Mouse (Mus musculus) embryonic facial prominence, embryonic 11.5 days (tissue): ENCODE results near the gene Mrps34. TPM values are rescaled to one million over a fixed set of nuclear protein-coding genes. Genes with fewer than 3 reads are reported as not detected.

Source experiments
- ATAC-seq: fragments of 200-750 bp; cut with Nextera tagmentation; replicated peaks from 2 replicates; pipeline ENCODE4 v1.8.0; 2017; ENCODE audit warnings: low read depth; ENCODE audit not compliant: insufficient number of reproducible peaks, low FRiP score, low TSS enrichment
- DNase-seq: peaks from one replicate; pipeline ENCODE4 v3.0.0-alpha.2; 2015; ENCODE audit warnings: low spot score
- H3K27ac ChIP-seq: fragments of 300-500 bp; sonication (generic); replicated peaks from 2 replicates; pipeline ENCODE4 v1.5.1; 2014; ENCODE audit warnings: mild to moderate bottlenecking, low read depth, low read length, control low read depth
- H3K27me3 ChIP-seq: fragments of 300-500 bp; sonication (generic); 2 replicates; pipeline ENCODE4 v1.6.1; 2014; ENCODE audit warnings: mild to moderate bottlenecking, low read length, moderate library complexity, mixed read lengths; ENCODE audit not compliant: control insufficient read depth, insufficient read depth
- H3K36me3 ChIP-seq: fragments of 300-500 bp; sonication (generic); replicated peaks from 2 replicates; pipeline ENCODE4 v1.6.1; 2014; ENCODE audit warnings: low read depth, mild to moderate bottlenecking, low read length, moderate library complexity, mixed read lengths; ENCODE audit not compliant: control insufficient read depth, insufficient read depth
- H3K4me1 ChIP-seq: fragments of 300-500 bp; sonication (generic); 2 replicates; pipeline ENCODE4 v1.6.1; 2014; ENCODE audit warnings: low read length, mixed read lengths; ENCODE audit not compliant: control insufficient read depth, insufficient read depth
- H3K4me2 ChIP-seq: fragments of 300-500 bp; sonication (generic); 2 replicates; pipeline ENCODE4 v1.6.1; 2014; ENCODE audit warnings: low read depth, mild to moderate bottlenecking, control low read depth, low read length, moderate library complexity
- H3K4me3 ChIP-seq: fragments of 300-500 bp; sonication (generic); 2 replicates; pipeline ENCODE4 v1.5.1; 2014; ENCODE audit warnings: low read depth, low read length, control low read depth
- H3K9ac ChIP-seq: fragments of 300-500 bp; sonication (generic); replicated peaks from 2 replicates; pipeline ENCODE4 v1.6.1; 2014; ENCODE audit warnings: mild to moderate bottlenecking, control low read depth, low read length
- H3K9me3 ChIP-seq: fragments of 300-500 bp; sonication (generic); replicated peaks from 2 replicates; pipeline ENCODE4 v1.6.1; 2016; ENCODE audit warnings: mild to moderate bottlenecking, low read length, inconsistent platforms, mixed read lengths; ENCODE audit not compliant: control insufficient read depth
- WGBS: fragments of 180-500 bp; shearing (Covaris S2); extraction: QIAGEN DNeasy Blood & Tissue Kit; methylation state at CpG from one replicate; pipeline ENCODE4 v1.1.7; 2014; 5-methylcytosine and 5-hydroxymethylcytosine counted together
- polyA plus RNA-seq: library from polyadenylated mRNA; unstranded; fragments of >200 nt; fragmentation: Nextera tagmentation; extraction: Ambion mirVana; gene quantifications from 2 replicates; pipeline ENCODE4 v1.2.1, GENCODE M21; 2014

The Mrps34 gene
- polyA plus RNA-seq, 1 experiment from 2014 or later, result 68.6 TPM

GRCm38 (mm10) chr17:24884391-24884790, 10.5 kb upstream of the Mrps34 start:
- 84% methylated on average over 6 of the region's 6 CpGs for WGBS
- ATAC-seq (no peak), DNase-seq (no peak)
- H3K4me2 ChIP-seq, result no peak overlapping the region
- H3K4me3 ChIP-seq, result no peak overlapping the region
- H3K27me3 ChIP-seq, result no peaks in the 10 kb centered on the region
- no peaks in the 10 kb centered on the region; the same call in none of the 2 replicates for H3K4me1 ChIP-seq
- no peak overlapping the region for H3K27ac ChIP-seq
- H3K9ac ChIP-seq, result no peak overlapping the region
- no peaks in the 10 kb centered on the region for H3K9me3 ChIP-seq
- no peaks in the 10 kb centered on the region; the same call in 1 of the 2 replicates for H3K36me3 ChIP-seq

DNA sequence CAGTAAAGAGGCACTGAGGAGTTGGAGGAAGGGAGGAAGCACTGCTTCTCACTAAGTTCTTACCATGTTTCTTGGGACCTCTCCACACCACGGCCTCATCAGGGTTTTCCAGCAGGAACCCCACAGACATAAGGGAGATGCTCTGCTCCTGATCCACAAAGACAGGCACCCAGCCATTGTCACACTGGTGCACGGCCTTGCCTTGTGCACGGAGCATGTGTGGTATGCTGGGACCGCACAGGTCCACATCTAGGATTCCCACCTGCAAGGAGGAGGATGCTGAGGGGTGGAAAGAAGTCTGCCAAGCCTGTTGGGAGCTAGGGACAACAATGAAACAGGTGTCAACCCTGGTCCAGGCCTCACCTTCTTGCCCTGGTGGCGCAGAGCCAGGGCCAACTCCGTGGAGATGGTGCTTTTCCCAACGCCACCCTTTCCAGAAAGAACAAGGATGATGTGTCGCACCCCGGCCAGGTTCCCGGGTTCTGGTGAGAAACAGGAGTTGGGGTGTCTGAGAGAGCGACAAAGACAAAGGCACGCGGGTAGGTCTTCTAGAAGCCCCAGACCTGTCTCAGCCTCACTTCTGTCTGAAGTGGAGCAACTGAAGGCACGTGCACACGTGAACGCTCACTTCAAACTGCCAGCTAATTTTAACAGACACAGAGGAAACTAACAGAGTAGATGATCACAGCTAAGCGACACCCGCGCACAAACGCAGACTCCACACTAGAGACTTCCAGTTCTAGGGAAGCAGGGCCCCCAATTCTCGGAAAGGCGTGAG, 9.4 kb upstream of the Mrps34 start:
- Histone ChIP-seq H3K27me3 (no peaks in the 10 kb centered on the region), H3K4me3 (peak overlapping the region; percentile 87), H3K27ac (no peak overlapping the region), H3K4me2 (peak overlapping the region; percentile 83), H3K36me3 (no peaks in the 10 kb centered on the region; the same call in 1 of the 2 replicates), H3K4me1 (no peaks in the 10 kb centered on the region; the same call in none of the 2 replicates), H3K9ac (peak overlapping the region; percentile 59), H3K9me3 (no peaks in the 10 kb centered on the region)
- DNase-seq (no peak), ATAC-seq (no peak)
- 24% methylated on average over 22 of the region's 22 CpGs for WGBS

DNA sequence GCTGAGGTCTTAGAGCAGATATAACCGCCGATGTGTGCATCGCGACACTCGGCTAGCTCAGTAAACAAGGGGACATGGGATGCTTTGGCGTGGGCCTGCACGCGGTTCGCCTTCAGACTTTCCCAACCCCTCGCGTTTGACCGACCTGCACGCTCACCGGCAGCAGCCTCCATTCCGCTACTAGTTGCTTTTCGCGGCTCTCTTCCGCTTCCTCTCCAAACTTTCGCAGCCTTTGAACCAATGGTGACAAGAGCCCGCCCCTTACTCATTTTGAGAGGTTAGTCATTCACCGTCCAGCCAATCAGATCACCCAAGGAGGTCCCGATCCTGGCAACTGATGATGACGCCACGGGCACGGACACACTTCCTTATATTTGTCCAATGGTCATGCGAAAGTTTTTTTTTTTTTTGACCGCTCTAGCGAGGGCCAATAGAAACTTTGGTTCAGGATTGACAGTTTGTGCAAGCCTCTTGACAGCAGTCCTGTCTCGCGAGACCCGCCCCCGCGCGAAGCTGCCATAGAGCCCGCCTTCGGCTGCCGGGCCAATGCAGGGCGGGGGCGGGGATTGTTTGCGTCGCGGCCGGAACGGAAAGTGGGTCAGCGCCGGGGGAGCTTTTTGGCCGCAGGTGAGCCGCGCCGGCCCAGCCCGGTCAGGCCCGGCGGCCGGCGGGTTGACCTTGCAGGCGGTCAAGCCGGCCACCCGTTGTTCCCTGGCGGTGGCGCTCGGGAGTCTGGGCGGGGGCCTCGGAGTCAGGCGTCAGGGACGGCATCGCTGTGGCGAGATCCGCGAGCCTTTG, 8.6 kb upstream of the Mrps34 start, which contains the start of the genes Nubp2 and Spsb3:
TSS of gene Nubp2 (minus strand) at position 216 of the 798 bp plus-strand sequence.
TSS of gene Spsb3 (plus strand) at position 510 of the 798 bp plus-strand sequence.
- Histone ChIP-seq H3K9ac (peak within 1 kb of the TSS; percentile 78), H3K4me2 (peak within 1 kb of the TSS; percentile 87), H3K4me3 (peak within 1 kb of the TSS; percentile 87), H3K9me3 (no peaks in the 10 kb centered on the region), H3K36me3 (no peaks in the 10 kb centered on the region; the same call in 1 of the 2 replicates), H3K27me3 (no peaks in the 10 kb centered on the region), H3K4me1 (no peaks in the 10 kb centered on the region; the same call in none of the 2 replicates), H3K27ac (0 out of 2 replicates have a peak within 1 kb of the TSS, but pooled peaks have one; percentile 35)
- WGBS, result under 1% methylated on average over 69 of the region's 69 CpGs
- peak; percentile 99 for DNase-seq
- peak; percentile 93 for ATAC-seq

DNA sequence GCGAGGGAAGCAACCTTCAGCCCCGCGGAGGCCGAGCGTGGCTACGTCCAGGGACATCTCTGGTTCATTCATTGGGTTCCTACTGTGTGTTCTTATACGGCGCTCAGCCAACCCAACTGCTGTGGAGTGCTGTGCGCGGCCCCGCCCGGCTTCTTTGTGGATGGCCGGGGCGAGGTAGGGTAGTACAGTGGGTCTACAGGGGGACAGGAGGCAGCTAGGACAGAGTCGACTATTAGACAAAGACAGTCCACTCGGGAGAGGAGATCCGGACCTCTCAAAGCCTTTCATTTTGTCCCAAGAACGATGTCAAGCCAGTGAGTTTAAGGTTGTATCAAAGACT, 8.0 kb upstream of the Mrps34 start:
- under 1% methylated on average over 18 of the region's 18 CpGs for WGBS
- ATAC-seq, result peak; percentile 19

GRCm38 (mm10) chr17:24887291-24888080, 7.4 kb upstream of the Mrps34 start:
- WGBS, result 67% methylated on average over 18 of the region's 18 CpGs
- Histone ChIP-seq H3K4me2 (peak overlapping the region; percentile 87), H3K27me3 (no peaks in the 10 kb centered on the region), H3K36me3 (no peaks in the 10 kb centered on the region; the same call in 1 of the 2 replicates), H3K4me3 (peak overlapping the region; percentile 87), H3K4me1 (no peaks in the 10 kb centered on the region; the same call in none of the 2 replicates), H3K27ac (no peak overlapping the region), H3K9me3 (no peaks in the 10 kb centered on the region), H3K9ac (peak overlapping the region; percentile 78)
- DNase-seq, result no peak
- ATAC-seq, result no peak

More for the DNA sequence above, 8.0 kb upstream of the Mrps34 start:
- Histone ChIP-seq H3K4me1 (no peaks in the 10 kb centered on the region; the same call in none of the 2 replicates), H3K4me2 (peak overlapping the region; percentile 87), H3K9ac (peak overlapping the region; percentile 78), H3K36me3 (no peaks in the 10 kb centered on the region; the same call in 1 of the 2 replicates), H3K9me3 (no peaks in the 10 kb centered on the region), H3K27me3 (no peaks in the 10 kb centered on the region), H3K4me3 (peak overlapping the region; percentile 87), H3K27ac (0 out of 2 replicates have a peak overlapping the region, but pooled peaks have one; percentile 35)
- DNase-seq, result no peak

- Histone ChIP-seq H3K9me3 (no peaks in the 10 kb centered on the region), H3K36me3 (no peaks in the 10 kb centered on the region; the same call in 1 of the 2 replicates), H3K27me3 (no peaks in the 10 kb centered on the region), H3K4me3 (no peak overlapping the region), H3K4me1 (no peaks in the 10 kb centered on the region; the same call in none of the 2 replicates), H3K27ac (no peak overlapping the region), H3K4me2 (no peak overlapping the region), H3K9ac (no peak overlapping the region)
- no peak for ATAC-seq
- WGBS, result 93% methylated on average over 3 of the region's 3 CpGs
- DNase-seq, result no peak
These were observed 6.1 kb upstream of the Mrps34 start for GRCm38 (mm10) chr17:24888862-24889261.
